Mouse (Mus musculus): ENCODE measurements around the gene Cdc27.
"Not testable (repeated sequence)": the region's sequence is repeated elsewhere in the genome, so short reads cannot be mapped to it uniquely, and the experiment has no call there.

Cdc27 gene

GRCm38 (mm10) chr11:104570515-104570914 lies 20.1 kb upstream of the Cdc27 start:
- not testable (repeated sequence) for DNase-seq

- no peak for DNase-seq
Observed at GRCm38 (mm10) chr11:104568326-104568725, 17.9 kb upstream of the Cdc27 start.

GRCm38 (mm10) chr11:104567736-104568135 lies 17.3 kb upstream of the Cdc27 start:
- no peak for DNase-seq

GRCm38 (mm10) chr11:104566796-104567195 lies 16.4 kb upstream of the Cdc27 start:
- DNase-seq = no peak

- no peak for DNase-seq
Observed at GRCm38 (mm10) chr11:104566097-104566496, 15.7 kb upstream of the Cdc27 start.

GRCm38 (mm10) chr11:104565172-104565571 lies 14.8 kb upstream of the Cdc27 start:
- DNase-seq = no peak

GRCm38 (mm10) chr11:104563496-104563895 lies 13.1 kb upstream of the Cdc27 start:
- DNase-seq = no peak

GRCm38 (mm10) chr11:104560971-104561370 lies 10.6 kb upstream of the Cdc27 start:
- DNase-seq = no peak

DNA sequence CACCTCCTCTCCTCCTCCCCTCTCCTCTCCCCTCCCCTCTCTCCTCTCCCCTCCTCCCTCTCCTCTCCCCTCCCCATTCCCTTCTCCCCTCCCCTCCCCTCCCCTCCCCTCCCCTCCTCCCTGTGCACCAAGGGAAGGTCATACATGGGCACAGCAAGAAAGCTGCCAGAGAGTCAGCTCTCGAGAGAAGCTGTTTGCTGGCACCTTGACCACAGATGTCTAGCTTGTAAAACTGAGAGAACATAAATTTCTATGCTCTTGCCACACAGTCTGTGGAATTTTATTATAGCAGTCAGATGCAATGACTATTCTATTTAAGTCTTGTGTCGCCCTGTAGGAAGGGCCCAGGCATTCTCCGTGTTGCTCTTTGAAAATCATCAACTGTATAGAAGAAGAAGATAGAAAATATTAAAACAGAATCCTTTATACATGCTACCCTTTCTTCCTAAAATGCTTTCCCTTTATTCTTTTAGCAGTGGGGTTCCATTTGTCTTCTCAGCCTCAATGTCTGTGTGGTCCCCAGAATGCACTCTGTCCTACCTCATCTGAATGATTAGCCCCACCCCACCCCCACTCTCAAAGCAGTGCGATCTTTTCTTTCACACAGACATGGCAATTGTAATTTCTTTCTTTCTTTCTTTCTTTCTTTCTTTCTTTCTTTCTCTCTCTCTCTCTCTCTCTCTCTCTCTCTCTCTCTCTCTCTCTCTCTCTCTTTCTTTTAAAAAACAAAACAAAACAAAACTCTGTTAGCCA lies 8.4 kb upstream of the Cdc27 start:
- DNase-seq = no peak

DNA sequence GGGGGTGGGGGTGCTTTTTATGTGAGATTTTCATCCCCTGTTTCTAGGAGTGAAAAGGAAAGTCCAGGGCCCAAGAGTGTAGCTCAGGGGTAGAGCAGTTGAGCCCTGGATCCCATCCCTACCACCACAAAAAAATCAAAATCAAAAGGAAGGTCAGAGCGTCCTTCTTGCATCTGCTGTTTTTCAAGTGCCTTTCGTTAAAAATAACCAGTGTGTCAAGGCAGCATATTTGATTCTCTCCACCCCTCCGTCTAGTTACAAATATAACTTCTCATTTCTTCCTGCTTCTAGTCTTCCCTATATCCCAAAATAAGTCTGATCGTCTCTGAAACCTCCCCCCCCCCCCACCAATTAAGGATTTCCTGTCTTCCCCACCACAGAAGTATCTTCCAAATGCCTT lies 7.6 kb upstream of the Cdc27 start:
- no peak for DNase-seq

- DNase-seq = peak in 1 of 2 experiments; percentile 10
Observed at GRCm38 (mm10) chr11:104549438-104550405, 698 bp downstream of the Cdc27 start.

GRCm38 (mm10) chr11:104547502-104547901 lies 2.9 kb downstream of the Cdc27 start:
- DNase-seq = no peak

DNA sequence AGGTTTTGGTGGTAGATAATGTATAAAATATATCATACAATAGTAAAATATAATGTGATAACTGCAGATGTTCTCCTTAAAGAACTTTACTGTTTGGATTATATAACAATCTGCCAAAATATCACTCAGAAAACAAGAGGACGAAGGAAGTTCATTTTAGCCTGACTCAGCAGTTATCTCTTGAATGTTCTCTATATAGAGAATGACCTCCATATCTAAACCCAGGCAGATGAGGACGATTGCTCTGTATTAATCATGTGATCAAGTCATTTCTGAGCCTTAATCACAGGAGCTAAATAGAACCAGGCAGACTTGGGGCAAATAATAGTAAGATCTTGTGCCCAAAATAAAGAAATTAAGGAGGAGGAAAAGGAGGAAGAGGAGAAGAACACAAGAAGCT lies 5.9 kb downstream of the Cdc27 start:
- DNase-seq = no peak

- not testable (repeated sequence) for DNase-seq
Observed at GRCm38 (mm10) chr11:104543337-104543736, 7.1 kb downstream of the Cdc27 start.

- no peak for DNase-seq
Observed at GRCm38 (mm10) chr11:104539811-104540210, 10.6 kb downstream of the Cdc27 start.

GRCm38 (mm10) chr11:104537945-104538555 lies 12.4 kb downstream of the Cdc27 start:
- DNase-seq = no peak

DNA sequence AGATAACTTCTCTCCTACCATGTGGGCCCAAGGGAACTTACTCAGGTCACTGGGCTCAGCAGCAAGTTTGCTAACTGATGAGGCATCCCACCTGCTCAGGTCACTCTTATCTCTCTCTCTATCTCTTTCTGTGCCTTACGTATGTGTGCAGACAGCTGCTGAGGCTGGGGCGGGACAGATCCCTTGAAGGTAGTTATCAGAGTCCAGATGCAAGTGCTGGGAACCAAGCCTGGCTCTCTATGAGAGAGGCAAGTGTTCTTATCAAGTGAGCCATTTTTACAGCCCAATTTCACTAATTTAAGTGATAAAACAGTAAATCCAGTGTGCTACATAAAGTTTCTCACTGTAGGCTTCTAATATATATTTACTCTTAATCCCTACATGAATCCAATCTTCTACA lies 13.6 kb downstream of the Cdc27 start:
- no peak for DNase-seq

DNA sequence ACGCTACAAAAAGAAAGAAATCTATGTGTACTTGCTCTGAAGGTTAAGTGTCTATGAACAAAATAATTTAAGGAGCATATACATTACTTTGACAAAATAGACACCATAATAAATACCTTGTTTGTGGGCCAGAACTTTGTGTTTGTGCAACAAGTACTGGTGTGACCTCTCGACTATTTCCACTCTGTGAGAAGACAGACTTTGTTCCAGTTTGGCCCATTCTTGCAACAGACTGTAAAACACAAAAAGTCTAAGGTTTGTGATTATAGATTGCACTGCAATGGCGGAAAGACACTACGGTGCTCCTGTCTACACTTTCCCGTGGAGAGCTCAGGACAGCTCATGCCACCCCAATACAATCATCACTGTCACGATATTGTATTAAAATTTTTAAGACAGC lies 24.5 kb downstream of the Cdc27 start:
- DNase-seq = no peak

DNA sequence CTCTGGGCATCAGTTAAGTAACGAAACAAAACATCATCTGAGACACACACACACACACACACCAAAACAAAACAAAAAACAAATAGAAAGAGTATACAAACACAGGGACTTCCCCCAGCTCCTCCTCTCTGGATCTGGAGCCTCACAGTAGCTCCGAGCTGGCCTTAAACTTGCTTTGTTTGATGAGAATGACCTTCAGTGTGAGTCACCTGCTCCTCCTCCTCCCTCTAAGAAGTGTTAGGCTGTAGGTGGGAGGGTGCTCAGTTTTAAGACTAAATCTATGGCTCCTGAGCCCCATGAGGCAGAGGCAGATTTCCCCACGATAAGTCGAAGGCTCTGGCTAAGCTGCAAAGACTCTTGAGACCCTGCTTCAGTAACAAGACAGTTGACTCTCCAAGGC lies 38.0 kb downstream of the Cdc27 start:
- DNase-seq = no peak

DNA sequence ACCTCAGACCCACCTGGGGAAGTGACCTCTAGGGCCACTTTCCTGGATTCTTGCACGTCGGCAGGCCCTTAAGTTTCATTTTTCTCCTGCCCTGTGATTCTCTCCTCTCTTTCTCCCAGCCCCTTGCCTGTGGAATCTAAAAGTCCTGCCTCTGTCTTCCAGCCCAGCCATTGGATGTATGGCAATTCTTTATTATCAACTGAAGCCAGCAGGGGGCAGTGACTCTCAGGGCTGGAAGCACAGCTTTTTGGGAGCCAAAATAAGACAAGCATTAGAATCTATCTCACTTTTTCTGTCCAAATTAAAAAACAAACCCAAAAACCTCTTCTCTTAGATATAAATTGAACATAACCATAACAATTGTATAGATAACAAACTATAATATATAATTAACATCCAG lies 39.8 kb downstream of the Cdc27 start:
- peak in 1 of 2 experiments; percentile 39 for DNase-seq

- DNase-seq = no peak
Observed at GRCm38 (mm10) chr11:104508455-104508854, 42.0 kb downstream of the Cdc27 start.

DNA sequence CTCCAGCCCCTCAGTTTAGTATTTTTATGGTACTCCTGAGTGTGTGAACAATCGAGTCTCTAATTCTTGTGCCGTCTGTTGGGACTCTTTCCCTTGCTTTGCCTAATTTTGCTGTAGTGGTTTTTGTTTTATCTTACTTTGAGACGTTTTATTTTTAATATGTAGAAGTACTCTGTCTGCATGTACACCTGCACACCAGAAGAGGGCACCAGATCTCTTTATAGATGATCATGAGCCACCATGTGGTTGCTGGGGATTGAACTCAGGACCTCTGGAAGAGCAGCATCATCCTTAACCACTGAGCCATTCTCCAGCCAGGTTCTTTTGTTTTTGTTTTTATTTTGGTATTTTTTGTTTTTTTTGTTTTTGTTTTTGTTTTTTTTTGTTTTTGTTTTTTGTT lies 62.1 kb downstream of the Cdc27 start:
- DNase-seq = no peak

DNA sequence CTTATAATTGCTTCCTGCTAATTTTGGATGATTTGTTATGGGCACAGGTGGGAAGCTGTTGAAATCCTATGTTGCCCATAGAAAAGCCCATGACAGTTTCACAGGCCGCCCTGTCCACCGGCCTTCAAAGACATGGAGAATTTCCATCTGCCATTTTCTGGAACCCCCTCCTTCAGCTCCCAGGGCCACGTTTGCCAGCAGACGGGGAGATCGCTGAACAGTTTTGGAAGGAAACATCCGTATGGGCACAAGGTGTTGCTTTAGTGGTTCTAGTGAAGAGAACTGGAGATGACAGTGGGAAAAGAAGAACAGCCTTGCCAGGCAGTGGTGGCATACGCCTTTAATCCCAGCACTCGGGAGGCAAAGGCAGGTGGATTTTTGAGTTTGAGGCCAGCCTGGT lies 68.4 kb downstream of the Cdc27 start:
- DNase-seq = no peak
